Mouse (Mus musculus) hindbrain, embryonic 11.5 days (tissue): Measurements from ENCODE around the gene Actg1. TPM values are rescaled to one million over a fixed set of nuclear protein-coding genes. Genes with fewer than 3 reads are reported as not detected.
"Not testable (repeated sequence)": the region's sequence is repeated elsewhere in the genome, so short reads cannot be mapped to it uniquely, and the experiment has no call there.

Source experiments
- ATAC-seq: fragments of 200-750 bp; cut with Nextera tagmentation; 2 replicates; pipeline ENCODE4 v1.8.0; 2017; ENCODE audit warnings: mild to moderate bottlenecking, moderate TSS enrichment, moderate library complexity; ENCODE audit not compliant: low FRiP score
- DNase-seq: peaks from one replicate; pipeline ENCODE4 v3.0.0-alpha.2; 2015; ENCODE audit warnings: low spot score
- H3K27ac ChIP-seq: fragments of 300-500 bp; sonication (generic); 2 replicates; pipeline ENCODE4 v1.5.1; 2014; ENCODE audit warnings: mild to moderate bottlenecking, low read depth, low read length
- H3K27me3 ChIP-seq: fragments of 300-500 bp; sonication (generic); 2 replicates; pipeline ENCODE4 v1.6.1; 2014; ENCODE audit warnings: mild to moderate bottlenecking, low read length, moderate library complexity, mixed read lengths; ENCODE audit not compliant: control insufficient read depth, insufficient read depth
- H3K36me3 ChIP-seq: fragments of 300-500 bp; sonication (generic); 2 replicates; pipeline ENCODE4 v1.6.1; 2014; ENCODE audit warnings: mild to moderate bottlenecking, low read length, moderate library complexity, mixed read lengths; ENCODE audit not compliant: control insufficient read depth, insufficient read depth
- H3K4me1 ChIP-seq: fragments of 300-500 bp; sonication (generic); replicated peaks from 2 replicates; pipeline ENCODE4 v1.6.1; 2014; ENCODE audit warnings: low read length, mixed read lengths; ENCODE audit not compliant: control insufficient read depth, insufficient read depth
- H3K4me2 ChIP-seq: fragments of 300-500 bp; sonication (generic); replicated peaks from 2 replicates; pipeline ENCODE4 v1.6.1; 2014; ENCODE audit warnings: mild to moderate bottlenecking, low read depth, low read length
- H3K4me3 ChIP-seq: fragments of 300-500 bp; sonication (generic); 2 replicates; pipeline ENCODE4 v1.5.1; 2014; ENCODE audit warnings: low read depth, low read length
- H3K9ac ChIP-seq: fragments of 300-500 bp; sonication (generic); 2 replicates; pipeline ENCODE4 v1.6.1; 2014; ENCODE audit warnings: low read depth, low read length
- H3K9me3 ChIP-seq: fragments of 300-500 bp; sonication (generic); 2 replicates; pipeline ENCODE4 v1.6.1; 2016; ENCODE audit warnings: low read length; ENCODE audit not compliant: control insufficient read depth
- WGBS: fragments of 180-500 bp; shearing (Covaris S2); extraction: QIAGEN DNeasy Blood & Tissue Kit; methylation state at CpG from one replicate; pipeline ENCODE4 v1.1.7; 2014; 5-methylcytosine and 5-hydroxymethylcytosine counted together
- polyA plus RNA-seq: library from polyadenylated mRNA; unstranded; fragments of >200 nt; fragmentation: Nextera tagmentation; extraction: Ambion mirVana; gene quantifications from 2 replicates; pipeline ENCODE4 v1.2.1, GENCODE M21; 2014

Actg1 gene
- polyA plus RNA-seq, 1 experiment from 2014 or later = 3,592 TPM

GRCm38 (mm10) chr11:120351250-120352092 is 3.1 kb upstream of the Actg1 start:
- 0 out of 2 replicates have a peak, but pooled peaks cover 1% of the 10 kb centered on the region for H3K36me3 ChIP-seq
- DNase-seq (no peak), ATAC-seq (no peak)
- H3K27ac ChIP-seq = peak overlapping the region; percentile 99; the same call in 1 of the 2 replicates
- H3K9ac ChIP-seq = no peak overlapping the region; the same call in 1 of the 2 replicates
- WGBS = 90% methylated on average over 10 of the region's 10 CpGs
- no peak overlapping the region for H3K4me3 ChIP-seq
- no peaks in the 10 kb centered on the region for H3K9me3 ChIP-seq
- no peaks in the 10 kb centered on the region for H3K27me3 ChIP-seq
- peak overlapping the region; percentile 99 for H3K4me2 ChIP-seq
- H3K4me1 ChIP-seq = peaks cover 13% of the 10 kb centered on the region

DNA sequence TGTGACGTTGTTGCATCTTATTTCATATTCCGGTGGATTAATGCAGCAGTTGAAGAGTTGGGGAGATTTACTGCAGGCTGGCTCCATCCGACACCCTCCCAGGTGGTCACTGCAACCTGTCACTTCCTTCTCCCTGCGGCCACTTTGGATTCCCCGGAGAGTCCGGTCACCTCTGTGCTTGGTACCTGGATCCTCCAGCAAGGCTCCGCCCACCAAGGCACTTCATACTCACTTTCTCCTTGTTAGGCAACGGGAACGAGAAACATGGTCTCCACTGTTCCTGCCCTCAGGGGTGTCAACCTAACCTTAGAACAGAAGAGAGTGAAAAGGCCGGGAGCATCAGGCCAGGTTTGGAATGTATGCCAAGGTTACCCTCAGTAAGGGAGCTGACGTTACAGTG is 2.4 kb upstream of the Actg1 start:
- peak overlapping the region; percentile 99 for H3K4me2 ChIP-seq
- no peak for ATAC-seq
- WGBS = 29% methylated on average over 11 of the region's 11 CpGs
- H3K27ac ChIP-seq = peak overlapping the region; percentile 99
- peaks cover 13% of the 10 kb centered on the region for H3K4me1 ChIP-seq
- H3K9ac ChIP-seq = peak overlapping the region; percentile 100
- H3K27me3 ChIP-seq = no peaks in the 10 kb centered on the region
- DNase-seq = no peak
- 0 out of 2 replicates have a peak, but pooled peaks cover 2% of the 10 kb centered on the region for H3K36me3 ChIP-seq
- H3K9me3 ChIP-seq = no peaks in the 10 kb centered on the region
- peak overlapping the region; percentile 100 for H3K4me3 ChIP-seq

GRCm38 (mm10) chr11:120349986-120350702 is 1.8 kb upstream of the Actg1 start:
- Histone ChIP-seq H3K27ac (peak overlapping the region; percentile 99), H3K36me3 (0 out of 2 replicates have a peak, but pooled peaks cover 4% of the 10 kb centered on the region), H3K9ac (peak overlapping the region; percentile 100), H3K9me3 (no peaks in the 10 kb centered on the region), H3K4me3 (peak overlapping the region; percentile 100), H3K27me3 (no peaks in the 10 kb centered on the region), H3K4me1 (peaks cover 13% of the 10 kb centered on the region), H3K4me2 (peak overlapping the region; percentile 99)
- ATAC-seq (peak; percentile 76), DNase-seq (peak; percentile 96)
- WGBS = under 1% methylated on average over 58 of the region's 68 CpGs

DNA sequence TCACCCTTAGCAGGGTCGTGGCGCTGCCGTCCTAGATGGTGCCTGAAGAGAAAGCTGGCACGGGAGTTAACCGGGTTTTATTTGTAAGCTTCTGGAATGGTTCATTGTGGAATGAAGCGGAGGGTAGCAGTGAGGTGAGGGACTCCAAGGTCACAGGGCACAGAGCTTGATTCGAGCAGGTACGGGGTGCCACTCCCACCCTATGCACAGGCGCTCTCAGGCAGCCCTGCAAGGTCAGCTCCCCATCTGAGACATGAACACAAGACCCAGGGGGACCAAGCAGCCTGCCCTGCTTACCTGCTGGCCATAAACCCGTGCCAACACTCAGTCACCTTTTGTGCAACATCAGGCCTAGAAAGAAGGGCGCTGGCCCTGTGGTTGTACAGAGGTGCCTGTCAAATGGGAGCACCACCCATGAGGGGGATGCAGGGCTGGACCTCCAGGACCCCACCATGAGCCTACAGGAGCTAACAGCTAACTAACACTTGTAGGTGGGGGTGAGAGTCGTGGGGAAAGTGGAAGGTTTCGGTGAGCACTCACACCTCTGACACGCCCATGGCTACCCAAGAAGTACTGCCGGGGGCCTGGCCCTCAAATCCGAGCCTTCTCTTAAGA is 1.1 kb upstream of the Actg1 start:
- Histone ChIP-seq H3K27ac (peak overlapping the region; percentile 99), H3K9ac (peak overlapping the region; percentile 100), H3K4me3 (peak overlapping the region; percentile 100), H3K9me3 (no peaks in the 10 kb centered on the region), H3K27me3 (no peaks in the 10 kb centered on the region), H3K36me3 (0 out of 2 replicates have a peak, but pooled peaks cover 6% of the 10 kb centered on the region), H3K4me1 (peaks cover 13% of the 10 kb centered on the region), H3K4me2 (peak overlapping the region; percentile 99)
- no peak; the same call in 1 of the 2 replicates for ATAC-seq
- under 1% methylated on average over 16 of the region's 16 CpGs for WGBS
- DNase-seq = no peak

DNA sequence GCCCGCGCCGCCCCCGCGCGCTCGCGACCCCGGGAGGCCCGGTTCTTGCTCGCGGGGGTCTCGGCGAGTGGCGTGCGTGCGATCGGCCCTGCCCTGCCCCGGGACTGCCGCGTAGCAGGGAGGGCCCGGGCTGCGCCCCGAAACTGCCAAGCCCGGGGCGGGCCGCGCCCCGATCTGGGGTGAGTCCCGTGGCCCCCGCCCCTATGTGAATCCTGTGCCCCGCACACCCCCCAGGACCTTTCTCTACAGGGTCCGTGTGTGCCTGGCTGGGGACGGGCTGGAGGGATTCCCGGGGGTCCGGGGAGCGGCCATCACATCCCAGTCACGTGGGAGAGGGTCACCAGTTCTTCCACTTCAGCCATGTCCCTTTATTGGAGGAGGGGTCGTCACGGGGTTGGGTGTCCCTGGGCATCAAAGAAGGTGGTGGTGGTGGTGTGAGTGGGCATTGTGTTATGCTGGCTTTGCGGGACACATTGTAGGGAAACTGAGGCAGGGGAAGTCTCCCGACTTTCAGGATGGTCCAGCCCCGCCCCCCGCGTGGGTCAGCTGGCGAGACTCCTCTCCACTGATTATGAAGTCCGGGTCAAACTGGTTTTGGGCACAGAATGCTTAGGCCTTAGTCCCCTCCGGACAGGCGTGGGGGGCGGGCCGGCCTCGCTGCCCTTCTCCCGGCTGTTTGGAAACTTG is 485 bp upstream of the Actg1 start:
- H3K4me1 ChIP-seq = peaks cover 13% of the 10 kb centered on the region
- ATAC-seq = peak; percentile 59
- no peaks in the 10 kb centered on the region for H3K27me3 ChIP-seq

GRCm38 (mm10) chr11:120347301-120347700 is 1.0 kb downstream of the Actg1 start:
- Histone ChIP-seq H3K9ac (peak overlapping the region; percentile 100), H3K4me2 (peak overlapping the region; percentile 99), H3K4me3 (peak overlapping the region; percentile 100), H3K9me3 (no peaks in the 10 kb centered on the region), H3K36me3 (0 out of 2 replicates have a peak, but pooled peaks cover 6% of the 10 kb centered on the region), H3K27me3 (no peaks in the 10 kb centered on the region), H3K27ac (peak overlapping the region; percentile 54), H3K4me1 (peaks cover 8% of the 10 kb centered on the region; the same call in 1 of the 2 replicates)
- WGBS = 12% methylated on average over 10 of the region's 10 CpGs
- DNase-seq = peak; percentile 45
- no peak for ATAC-seq

More for the DNA sequence above, 485 bp upstream of the Actg1 start:
- Histone ChIP-seq H3K9me3 (no peaks in the 10 kb centered on the region), H3K4me2 (peak overlapping the region; percentile 99), H3K4me3 (peak overlapping the region; percentile 100), H3K36me3 (0 out of 2 replicates have a peak, but pooled peaks cover 6% of the 10 kb centered on the region), H3K9ac (peak overlapping the region; percentile 100), H3K27ac (peak overlapping the region; percentile 99)
- peak; percentile 83 for DNase-seq
- 2% methylated on average over 41 of the region's 53 CpGs for WGBS

DNA sequence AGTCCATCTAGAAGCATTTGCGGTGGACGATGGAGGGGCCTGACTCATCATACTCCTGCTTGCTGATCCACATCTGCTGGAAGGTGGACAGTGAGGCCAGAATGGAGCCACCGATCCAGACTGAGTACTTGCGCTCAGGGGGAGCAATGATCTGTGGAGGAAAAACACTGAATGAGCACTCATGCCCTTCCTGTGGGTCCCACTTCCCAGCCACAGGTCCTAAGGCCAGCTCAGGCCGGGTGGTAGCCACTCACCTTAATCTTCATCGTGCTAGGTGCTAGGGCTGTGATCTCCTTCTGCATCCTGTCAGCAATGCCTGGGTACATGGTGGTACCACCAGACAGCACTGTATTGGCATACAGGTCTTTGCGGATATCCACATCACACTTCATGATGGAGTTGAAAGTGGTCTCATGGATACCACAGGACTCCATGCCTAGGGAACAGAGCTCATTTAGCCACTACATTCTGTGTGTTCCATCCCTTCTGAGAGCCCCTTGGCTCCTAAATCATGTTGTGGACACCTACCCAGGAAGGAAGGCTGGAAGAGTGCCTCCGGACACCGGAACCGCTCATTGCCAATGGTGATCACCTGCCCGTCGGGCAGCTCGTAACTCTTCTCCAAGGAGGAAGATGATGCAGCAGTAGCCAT is 1.8 kb downstream of the Actg1 start:
- ATAC-seq, H3K36me3 ChIP-seq, DNase-seq, H3K27ac ChIP-seq, H3K9me3 ChIP-seq, H3K27me3 ChIP-seq, H3K4me1 ChIP-seq: not testable (repeated sequence)
- H3K9ac ChIP-seq = peak overlapping the region; percentile 45; the same call in 1 of the 2 replicates
- H3K4me2 ChIP-seq = peak overlapping the region; percentile 68
- peak overlapping the region; percentile 43 for H3K4me3 ChIP-seq
- 79% methylated on average over 11 of the region's 13 CpGs for WGBS
